Mouse (Mus musculus) CH12.LX (cell line): ENCODE results near the gene Sparc. TPM values are rescaled to one million over a fixed set of nuclear protein-coding genes. Genes with fewer than 3 reads are reported as not detected.
A peak's percentile ranks its signal among the peaks of the same experiment; 100 is the strongest.

Source experiments
- DNase-seq: peaks from one replicate; pipeline ENCODE4 v3.0.0-alpha.2; 2013; ENCODE audit errors: extremely low read depth
- H3K27ac ChIP-seq: 2 replicates; pipeline ENCODE4 v1.5.1; 2012; ENCODE audit warnings: low read depth, mild to moderate bottlenecking, control low read depth, moderate library complexity; ENCODE audit not compliant: insufficient read depth
- H3K27me3 ChIP-seq: replicated peaks from 2 replicates; pipeline ENCODE3; 2012; ENCODE audit warnings: inconsistent platforms
- H3K36me3 ChIP-seq, 2 experiments: replicated peaks in 1 of 2; 2 replicates each; pipeline versions ENCODE3 to v1.6.1; 2012; ENCODE audit warnings: inconsistent platforms in 1 of 2, low read length in 1 of 2, mild to moderate bottlenecking in 1 of 2, mixed read lengths in 1 of 2, moderate library complexity in 1 of 2; ENCODE audit not compliant: control insufficient read depth in 1 of 2, insufficient read depth in 1 of 2
- H3K4me1 ChIP-seq, 2 experiments: 2 replicates each; pipeline ENCODE4 v1.6.1; 2012; ENCODE audit warnings: inconsistent platforms in 1 of 2, moderate library complexity in 1 of 2; ENCODE audit not compliant: insufficient read depth in 2 of 2, control insufficient read depth in 1 of 2
- H3K4me2 ChIP-seq: 2 replicates; pipeline ENCODE4 v1.6.1; 2012; ENCODE audit warnings: low read depth, mild to moderate bottlenecking, control low read depth; ENCODE audit not compliant: poor library complexity, insufficient read depth, severe bottlenecking
- H3K4me3 ChIP-seq, 3 experiments: fragments of 150-350 bp in 1 of 3; sonication (generic) in 1 of 3; replicated peaks in 1 of 3; 2 replicates each; pipeline versions ENCODE3 to v1.5.1; 2011 to 2012; ENCODE audit warnings: low read depth in 2 of 3, low read length in 2 of 3, mild to moderate bottlenecking in 2 of 3, moderate library complexity in 2 of 3, control low read depth in 1 of 3, improper control_type of control experiment in 1 of 3, inconsistent platforms in 1 of 3, mixed read lengths in 1 of 3; ENCODE audit not compliant: poor library complexity in 1 of 3
- H3K79me2 ChIP-seq: replicated peaks from 2 replicates; pipeline ENCODE4 v1.6.1; 2012; ENCODE audit warnings: mild to moderate bottlenecking, moderate library complexity; ENCODE audit not compliant: control insufficient read depth, poor library complexity, insufficient read depth, severe bottlenecking; ENCODE audit errors: extremely low read depth
- H3K9ac ChIP-seq: 2 replicates; pipeline ENCODE4 v1.6.1; 2012; ENCODE audit warnings: low read depth, mild to moderate bottlenecking, control low read depth, moderate library complexity; ENCODE audit not compliant: insufficient read depth
- H3K9me3 ChIP-seq: replicated peaks from 2 replicates; pipeline ENCODE3; 2012; ENCODE audit warnings: low read length, inconsistent platforms, mixed read lengths
- CHD1 ChIP-seq: IDR thresholded peaks from 2 replicates; pipeline ENCODE4 v1.6.1; 2012; ENCODE audit warnings: low read depth, low read length, improper control_type of control experiment, inconsistent platforms
- CTCF ChIP-seq, 2 experiments: IDR thresholded peaks in 1 of 2; conservative IDR thresholded peaks in 1 of 2; 2 replicates each; pipeline ENCODE4 v1.5.1; 2011 to 2012; ENCODE audit warnings: low read depth in 2 of 2, low read length in 2 of 2, improper control_type of control experiment in 1 of 2, inconsistent platforms in 1 of 2, mild to moderate bottlenecking in 1 of 2, moderate library complexity in 1 of 2
- E2F4 ChIP-seq: IDR thresholded peaks from 2 replicates; pipeline ENCODE4 v1.6.1; 2011; ENCODE audit warnings: low read depth, low read length, improper control_type of control experiment; ENCODE audit not compliant: insufficient replicate concordance
- KAT2A ChIP-seq: IDR thresholded peaks from 2 replicates; pipeline ENCODE4 v1.6.1; 2012; ENCODE audit warnings: low read length, improper control_type of control experiment, inconsistent platforms; ENCODE audit not compliant: insufficient replicate concordance
- MAFK ChIP-seq: IDR thresholded peaks from 2 replicates; pipeline ENCODE4 v1.6.1; 2011; ENCODE audit warnings: low read length, improper control_type of control experiment; ENCODE audit not compliant: insufficient replicate concordance
- MEF2A ChIP-seq: IDR thresholded peaks from 2 replicates; pipeline ENCODE4 v1.6.1; 2014; ENCODE audit warnings: low read depth, mild to moderate bottlenecking, inconsistent platforms, low read length, improper control_type of control experiment, borderline replicate concordance
- NELFE ChIP-seq: IDR thresholded peaks from 2 replicates; pipeline ENCODE4 v1.6.1; 2011; ENCODE audit warnings: low read depth, low read length, improper control_type of control experiment
- POLR2A ChIP-seq: IDR thresholded peaks from 2 replicates; pipeline ENCODE4 v1.6.1; 2011; ENCODE audit warnings: low read depth, mild to moderate bottlenecking, improper control_type of control experiment, low read length
- RAD21 ChIP-seq: IDR thresholded peaks from 2 replicates; pipeline ENCODE4 v1.6.1; 2011; ENCODE audit warnings: low read depth, mild to moderate bottlenecking, low read length, improper control_type of control experiment, moderate library complexity
- RCOR1 ChIP-seq: conservative IDR thresholded peaks from 2 replicates; pipeline ENCODE4 v1.6.1; 2012; ENCODE audit warnings: low read depth, mild to moderate bottlenecking, inconsistent platforms, low read length, improper control_type of control experiment
- SIN3A ChIP-seq: IDR thresholded peaks from 2 replicates; pipeline ENCODE4 v1.6.1; 2012; ENCODE audit warnings: low read length, improper control_type of control experiment, inconsistent platforms
- SMC3 ChIP-seq: IDR thresholded peaks from 2 replicates; pipeline ENCODE4 v1.6.1; 2011; ENCODE audit warnings: low read depth, low read length, improper control_type of control experiment
- TBP ChIP-seq: conservative IDR thresholded peaks from 2 replicates; pipeline ENCODE4 v1.6.1; 2011; ENCODE audit warnings: low read depth, low read length, improper control_type of control experiment
- USF1 ChIP-seq: IDR thresholded peaks from 2 replicates; pipeline ENCODE4 v1.6.1; 2014; ENCODE audit warnings: low read depth, mild to moderate bottlenecking, inconsistent platforms, low read length, improper control_type of control experiment
- USF2 ChIP-seq: conservative IDR thresholded peaks from 2 replicates; pipeline ENCODE4 v1.6.1; 2011; ENCODE audit warnings: low read depth, low read length, improper control_type of control experiment
- ZC3H11A ChIP-seq: IDR thresholded peaks from 2 replicates; pipeline ENCODE4 v1.6.1; 2012; ENCODE audit warnings: low read depth, mild to moderate bottlenecking, inconsistent platforms, low read length, improper control_type of control experiment
- dilution Hi-C: fragments of 300-500 bp; cut with MboI; formaldehyde crosslinking; loops from 2 replicates; pipeline ENCODE4 v1.14.3; 2020; ENCODE audit warnings: low sequenced_read_pairs; ENCODE audit not compliant: extremely low pct_unique_long_range_greater_than_20kb, extremely low pct_ligation_motif_present
- in situ Hi-C: fragments of 300-500 bp; cut with MboI; formaldehyde crosslinking; loops from 3 replicates; pipeline ENCODE4 v1.14.3; 2019; ENCODE audit warnings: low sequenced_read_pairs, low pct_ligation_motif_present, low pct_unique_long_range_greater_than_20kb, mixed read lengths
- polyA plus RNA-seq: library from polyadenylated mRNA; unstranded; fragments of >175 nt; gene quantifications from 2 replicates; pipeline ENCODE4 v1.2.1, GENCODE M21; 2012; ENCODE audit warnings: low read depth; ENCODE audit not compliant: insufficient read length
- total RNA-seq, 2 experiments: library from RNA; depleted of rRNA; stranded (reverse); fragments of 300-350 nt in 1 of 2; fragments of >200 nt in 1 of 2; gene quantifications; 2 replicates each; pipeline ENCODE4 v1.2.3; 2012 to 2014

Gene Sparc
- total and polyA plus RNA-seq, 3 experiments = 0.13 to 0.57 TPM; not detected in 1

GRCm38 (mm10) chr11:55444772-55445171 lies 21.8 kb upstream of the Sparc start:
- no peaks in the 10 kb centered on the region for H3K9me3 ChIP-seq
- no peaks in the 10 kb centered on the region for H3K79me2 ChIP-seq
- in situ Hi-C loops = loop anchor here (5.0 kb wide), 1 partner anchor 37 kb away; no protein-coding TSS in a partner anchor
- H3K36me3 ChIP-seq = peaks cover 24 to 81% of the 10 kb centered on the region in 2 experiments
- H3K4me2 ChIP-seq = no peak overlapping the region
- DNase-seq = peak; percentile 61
- H3K4me1 ChIP-seq = no peaks in the 10 kb centered on the region
- no peaks in the 10 kb centered on the region for H3K27me3 ChIP-seq
- no peak overlapping the region for H3K4me3 ChIP-seq
- H3K9ac ChIP-seq = no peak overlapping the region
- no peak for TF ChIP-seq ZC3H11A
- TF ChIP-seq RCOR1 = no peak
- no peak for TF ChIP-seq KAT2A
- TF ChIP-seq E2F4 = no peak
- peak; percentile 51 for TF ChIP-seq RAD21
- peak; percentile 27; the same call in 1 of the 2 replicates for TF ChIP-seq NELFE
- peak; percentile 60 for TF ChIP-seq SMC3
- TF ChIP-seq CTCF (conservative IDR thresholded peaks at IDR 0.05 in 1 of 2, IDR thresholded peaks at IDR 0.05 in 1 of 2; ENCODE audit: low read depth in 2 of 2, low read length in 2 of 2) = peak; percentile 81 to 90
- TF ChIP-seq, all 38 proteins: peak for 4
- no peak overlapping the region for H3K27ac ChIP-seq
- dilution Hi-C loops = no loop called here

- no peak overlapping the region for H3K9ac ChIP-seq
- H3K4me3 ChIP-seq = no peak overlapping the region
- H3K4me1 ChIP-seq = no peaks in the 10 kb centered on the region
- TF ChIP-seq MEF2A (no peak), USF1 (no peak), CHD1 (no peak)
- no peaks in the 10 kb centered on the region for H3K79me2 ChIP-seq
- DNase-seq = no peak
- H3K27me3 ChIP-seq = no peaks in the 10 kb centered on the region
- H3K36me3 ChIP-seq = peaks cover 4 to 40% of the 10 kb centered on the region in 2 experiments
- no peak overlapping the region for H3K27ac ChIP-seq
- in situ Hi-C loops (no loop called here), dilution Hi-C loops (no loop called here)
- no peaks in the 10 kb centered on the region for H3K9me3 ChIP-seq
- no peak overlapping the region for H3K4me2 ChIP-seq
These were observed 16.7 kb upstream of the Sparc start for GRCm38 (mm10) chr11:55439718-55440117.

GRCm38 (mm10) chr11:55438031-55438430 lies 15.0 kb upstream of the Sparc start:
- H3K9ac ChIP-seq = no peak overlapping the region
- H3K4me3 ChIP-seq = no peak overlapping the region
- H3K27me3 ChIP-seq = no peaks in the 10 kb centered on the region
- no peak for TF ChIP-seq TBP
- TF ChIP-seq MEF2A = no peak
- TF ChIP-seq NELFE = no peak
- no peak for TF ChIP-seq USF2
- TF ChIP-seq MAFK = no peak
- no peak for TF ChIP-seq POLR2A
- TF ChIP-seq SIN3A = no peak
- H3K4me2 ChIP-seq = no peak overlapping the region
- H3K79me2 ChIP-seq = no peaks in the 10 kb centered on the region
- H3K36me3 ChIP-seq = peaks cover 4 to 28% of the 10 kb centered on the region in 2 experiments
- in situ Hi-C loops = no loop called here
- H3K9me3 ChIP-seq = no peaks in the 10 kb centered on the region
- DNase-seq = no peak
- dilution Hi-C loops = no loop called here
- H3K27ac ChIP-seq = no peak overlapping the region
- peaks cover 0 to 2% of the 10 kb centered on the region in 2 experiments; a peak in 2 of 4 replicates for H3K4me1 ChIP-seq
